Mouse (Mus musculus) hindbrain, embryonic 15.5 days (tissue): ENCODE data around the gene Gtf2h5. TPM values are rescaled to one million over a fixed set of nuclear protein-coding genes. Genes with fewer than 3 reads are reported as not detected.
A peak's percentile ranks its signal among the peaks of the same experiment; 100 is the strongest.

Experiments
- ATAC-seq: fragments of 200-750 bp; cut with Nextera tagmentation; 2 replicates; pipeline ENCODE4 v1.8.0; 2017; ENCODE audit warnings: low read depth, moderate number of reproducible peaks, moderate TSS enrichment; ENCODE audit not compliant: low FRiP score
- H3K27ac ChIP-seq: fragments of 300-500 bp; sonication (generic); replicated peaks from 2 replicates; pipeline ENCODE4 v1.5.1; 2015; ENCODE audit warnings: mild to moderate bottlenecking, inconsistent platforms
- H3K27me3 ChIP-seq: fragments of 300-500 bp; sonication (generic); 2 replicates; pipeline ENCODE4 v1.6.1; 2015; ENCODE audit warnings: control low read depth, inconsistent platforms
- H3K36me3 ChIP-seq: fragments of 300-500 bp; sonication (generic); 2 replicates; pipeline ENCODE4 v1.6.1; 2015; ENCODE audit warnings: control low read depth, inconsistent platforms
- H3K4me1 ChIP-seq: fragments of 300-500 bp; sonication (generic); replicated peaks from 2 replicates; pipeline ENCODE4 v1.6.1; 2015; ENCODE audit warnings: control low read depth, inconsistent platforms
- H3K4me2 ChIP-seq: fragments of 300-500 bp; sonication (generic); 2 replicates; pipeline ENCODE4 v1.6.1; 2015; ENCODE audit warnings: moderate library complexity, mild to moderate bottlenecking, inconsistent platforms
- H3K4me3 ChIP-seq: fragments of 300-500 bp; sonication (generic); 2 replicates; pipeline ENCODE4 v1.5.1; 2015; ENCODE audit warnings: mild to moderate bottlenecking, inconsistent platforms
- H3K9ac ChIP-seq: fragments of 300-500 bp; sonication (generic); 2 replicates; pipeline ENCODE4 v1.6.1; 2015; ENCODE audit warnings: inconsistent platforms
- H3K9me3 ChIP-seq: fragments of 300-500 bp; sonication (generic); 2 replicates; pipeline ENCODE4 v1.6.1; 2016; ENCODE audit warnings: control low read depth, inconsistent platforms
- WGBS: fragments of 180-500 bp; shearing (Covaris S2); methylation state at CpG from one replicate; pipeline ENCODE4 v1.1.7; 2015; 5-methylcytosine and 5-hydroxymethylcytosine counted together
- polyA plus RNA-seq: library from polyadenylated mRNA; unstranded; fragments of >200 nt; fragmentation: Nextera tagmentation; extraction: Ambion mirVana; gene quantifications from 2 replicates; pipeline ENCODE4 v1.2.1, GENCODE M21; 2015

Gene Gtf2h5
- polyA plus RNA-seq, result 199 TPM in 2 replicates

DNA sequence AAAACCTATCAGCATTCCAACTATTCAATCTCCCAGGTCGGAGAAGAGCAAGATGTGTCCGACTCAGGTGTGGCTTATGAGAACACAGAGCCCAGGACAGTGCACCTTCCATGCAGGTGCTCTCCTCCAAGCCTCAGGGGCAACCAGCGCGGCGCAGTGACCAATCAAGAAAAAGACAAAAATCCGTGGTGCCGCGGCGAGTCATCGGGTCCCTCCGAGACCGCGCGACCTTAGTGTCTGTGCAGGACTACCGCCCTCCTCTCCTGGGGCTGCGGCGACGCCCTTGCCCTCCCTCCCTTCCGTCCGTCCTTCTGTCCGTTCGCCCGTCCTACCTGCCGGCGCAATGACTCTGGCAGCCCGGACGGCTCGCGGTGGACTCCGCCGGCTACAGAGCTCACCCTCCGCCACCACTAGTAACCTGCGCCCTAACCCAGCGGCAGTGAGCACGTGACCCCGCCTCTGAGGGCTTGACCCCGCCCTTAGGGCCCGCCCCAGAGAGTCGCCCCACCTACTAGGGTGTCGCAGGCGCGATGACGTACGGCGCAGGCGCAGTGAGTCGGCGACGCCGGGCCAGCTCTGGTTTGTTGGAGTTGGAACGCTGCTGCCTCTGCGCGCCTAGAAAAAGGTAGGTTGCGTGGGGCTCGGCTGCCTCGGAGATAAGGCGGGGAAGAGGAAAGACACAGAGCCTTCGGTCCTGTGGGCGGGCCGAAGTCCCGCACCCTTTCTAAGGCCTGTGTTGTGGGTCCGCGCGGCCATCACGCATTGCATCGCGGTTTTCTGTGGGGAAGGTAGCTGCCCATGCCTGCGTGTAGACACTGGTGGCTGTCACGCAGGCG is at the start of gene Gtf2h5, which contains the start of gene Serac1:
TSS of gene Gtf2h5 (plus strand) at position 500 of the 836 bp plus-strand sequence.
TSS of gene Serac1 (minus strand) at position 455 of the 836 bp plus-strand sequence.
- Histone ChIP-seq H3K9me3 (no peaks in the 10 kb centered on the region), H3K27ac (peak within 1 kb of the TSS; percentile 85), H3K9ac (peak within 1 kb of the TSS; percentile 79), H3K27me3 (no peaks in the 10 kb centered on the region), H3K4me2 (peak within 1 kb of the TSS; percentile 70), H3K36me3 (peaks cover 12% of the 10 kb centered on the region; the same call in 1 of the 2 replicates), H3K4me1 (peaks cover 32% of the 10 kb centered on the region), H3K4me3 (peak within 1 kb of the TSS; percentile 91)
- under 1% methylated on average over 70 of the region's 70 CpGs for WGBS
- peak; percentile 94 for ATAC-seq

DNA sequence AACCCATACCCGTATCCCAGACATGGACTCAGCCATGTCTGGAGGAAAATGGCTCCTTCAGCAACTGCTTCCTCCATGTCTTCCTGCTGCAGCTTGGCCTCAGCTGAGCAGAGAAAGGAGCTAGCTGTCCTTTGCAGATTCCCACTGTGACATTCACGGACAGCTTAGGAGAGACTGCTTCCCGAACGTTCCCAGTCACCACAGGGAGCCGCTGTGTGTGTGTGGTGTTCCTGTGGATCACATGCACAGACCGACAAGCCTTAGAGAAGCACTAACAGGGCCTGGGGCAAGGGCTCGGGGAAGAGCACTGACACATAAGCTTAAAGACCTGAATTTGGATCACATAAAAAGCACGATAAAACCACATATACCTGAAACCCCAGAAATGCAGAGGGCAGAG is 43.9 kb upstream of the Gtf2h5 start:
- no peak overlapping the region for H3K4me2 ChIP-seq
- H3K4me3 ChIP-seq, result no peak overlapping the region
- H3K9ac ChIP-seq, result no peak overlapping the region
- H3K36me3 ChIP-seq, result no peaks in the 10 kb centered on the region
- whole genome bisulfite sequencing, result 42% methylated on average over 8 of the region's 8 CpGs
- no peaks in the 10 kb centered on the region for H3K4me1 ChIP-seq
- H3K27me3 ChIP-seq, result no peaks in the 10 kb centered on the region
- H3K9me3 ChIP-seq, result no peaks in the 10 kb centered on the region
- no peak for ATAC-seq
- no peak overlapping the region for H3K27ac ChIP-seq

DNA sequence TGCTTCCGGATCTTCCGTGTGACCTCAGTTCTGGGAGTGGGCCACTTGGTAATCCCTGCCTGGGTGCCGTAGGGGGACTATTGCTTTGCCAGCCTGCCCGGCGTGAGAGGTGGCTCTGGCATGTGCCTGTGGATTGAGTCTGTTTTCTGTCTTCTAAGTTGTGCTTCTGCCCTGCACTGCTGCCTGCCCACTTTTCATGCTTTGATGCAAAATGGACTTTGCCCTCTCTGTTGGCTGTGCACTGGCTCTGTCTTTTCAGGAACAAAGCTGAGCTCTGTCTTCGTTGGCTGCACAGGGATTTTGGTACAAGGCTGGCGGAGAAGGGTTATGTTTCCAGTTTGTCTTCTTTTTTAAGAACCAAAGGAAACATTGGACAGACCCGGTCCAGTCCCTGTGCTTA is 43.1 kb upstream of the Gtf2h5 start:
- H3K36me3 ChIP-seq, result no peaks in the 10 kb centered on the region
- H3K27ac ChIP-seq, result no peak overlapping the region
- H3K9me3 ChIP-seq, result no peaks in the 10 kb centered on the region
- no peak overlapping the region for H3K4me2 ChIP-seq
- WGBS, result 86% methylated on average over 8 of the region's 8 CpGs
- H3K27me3 ChIP-seq, result no peaks in the 10 kb centered on the region
- H3K9ac ChIP-seq, result no peak overlapping the region
- H3K4me1 ChIP-seq, result no peaks in the 10 kb centered on the region
- H3K4me3 ChIP-seq, result no peak overlapping the region
- ATAC-seq, result no peak

DNA sequence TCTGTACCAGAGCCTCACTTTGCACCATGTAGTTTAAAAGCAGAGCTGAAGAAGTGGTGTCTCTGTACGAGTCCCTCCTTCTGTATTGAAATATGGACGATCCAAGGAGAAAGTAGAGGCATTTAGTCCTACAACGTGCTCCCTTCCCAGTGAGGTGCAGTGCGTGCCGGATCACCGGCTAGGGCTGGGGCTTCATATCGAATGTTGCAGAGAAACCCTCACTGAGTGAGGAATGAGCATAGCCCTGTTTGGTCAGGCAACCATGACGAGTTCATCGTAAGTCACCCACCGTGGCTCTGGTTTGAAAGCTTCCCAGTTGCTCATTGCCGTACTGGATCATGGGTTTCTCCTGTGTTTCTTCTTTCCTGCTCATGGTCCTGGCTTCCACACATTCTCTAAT is 42.7 kb upstream of the Gtf2h5 start:
- Histone ChIP-seq H3K9ac (no peak overlapping the region), H3K27me3 (no peaks in the 10 kb centered on the region), H3K27ac (no peak overlapping the region), H3K36me3 (0 out of 2 replicates have a peak, but pooled peaks cover under 1% of the 10 kb centered on the region), H3K4me3 (no peak overlapping the region), H3K4me2 (no peak overlapping the region), H3K9me3 (no peaks in the 10 kb centered on the region), H3K4me1 (no peaks in the 10 kb centered on the region)
- WGBS, result 93% methylated on average over 11 of the region's 11 CpGs
- no peak for ATAC-seq

DNA sequence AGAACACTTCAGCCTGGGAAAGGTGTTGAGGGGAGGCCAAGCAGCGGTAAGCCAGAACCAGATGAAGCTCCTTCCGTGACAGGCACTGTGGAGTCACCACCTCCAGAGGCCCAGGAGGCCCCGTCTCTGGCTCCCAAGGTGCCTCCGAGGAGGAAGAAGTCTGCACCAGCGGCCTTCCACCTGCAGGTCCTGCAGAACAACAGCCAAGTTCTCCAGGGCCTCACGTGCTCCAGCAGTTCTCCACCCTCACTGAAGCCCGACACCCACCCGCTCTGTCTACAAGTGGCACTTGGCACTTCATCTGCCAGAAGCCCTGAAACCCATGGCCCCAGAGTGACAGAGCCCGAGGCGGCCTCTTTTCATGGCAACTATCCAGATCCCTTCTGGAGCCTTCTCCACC is 42.1 kb upstream of the Gtf2h5 start:
- WGBS, result 93% methylated on average over 10 of the region's 10 CpGs

DNA sequence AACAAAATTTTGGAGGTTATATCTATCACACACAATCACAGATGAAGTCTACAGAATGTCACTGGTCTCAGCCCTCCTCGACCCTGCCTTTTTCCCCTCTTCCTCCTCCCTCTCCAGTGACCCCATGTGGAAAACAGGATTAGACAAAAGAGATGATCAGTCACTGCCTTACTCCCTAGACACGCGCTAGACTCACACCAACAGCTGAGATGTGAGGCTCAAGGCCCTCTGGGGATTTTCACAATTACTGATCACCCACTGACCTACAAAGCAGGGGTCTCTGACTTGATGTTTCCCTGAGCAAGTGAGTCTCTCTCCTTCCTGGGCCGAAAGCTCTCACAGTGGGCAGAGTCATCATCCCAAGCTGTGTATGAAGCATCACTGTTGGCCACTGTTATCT is 26.8 kb upstream of the Gtf2h5 start:
- Histone ChIP-seq H3K36me3 (peaks cover 37% of the 10 kb centered on the region), H3K4me3 (no peak overlapping the region), H3K27me3 (no peaks in the 10 kb centered on the region), H3K9me3 (no peaks in the 10 kb centered on the region), H3K4me2 (no peak overlapping the region), H3K4me1 (no peaks in the 10 kb centered on the region), H3K27ac (no peak overlapping the region), H3K9ac (no peak overlapping the region)
- WGBS, result 44% methylated on average over 4 of the region's 4 CpGs
- ATAC-seq, result no peak

More for the DNA sequence above, 42.1 kb upstream of the Gtf2h5 start:
- Histone ChIP-seq H3K4me2 (no peak overlapping the region), H3K4me1 (no peaks in the 10 kb centered on the region), H3K27me3 (no peaks in the 10 kb centered on the region), H3K9me3 (no peaks in the 10 kb centered on the region), H3K4me3 (no peak overlapping the region), H3K36me3 (peaks cover 7% of the 10 kb centered on the region; the same call in 1 of the 2 replicates), H3K9ac (no peak overlapping the region), H3K27ac (no peak overlapping the region)
- no peak for ATAC-seq

DNA sequence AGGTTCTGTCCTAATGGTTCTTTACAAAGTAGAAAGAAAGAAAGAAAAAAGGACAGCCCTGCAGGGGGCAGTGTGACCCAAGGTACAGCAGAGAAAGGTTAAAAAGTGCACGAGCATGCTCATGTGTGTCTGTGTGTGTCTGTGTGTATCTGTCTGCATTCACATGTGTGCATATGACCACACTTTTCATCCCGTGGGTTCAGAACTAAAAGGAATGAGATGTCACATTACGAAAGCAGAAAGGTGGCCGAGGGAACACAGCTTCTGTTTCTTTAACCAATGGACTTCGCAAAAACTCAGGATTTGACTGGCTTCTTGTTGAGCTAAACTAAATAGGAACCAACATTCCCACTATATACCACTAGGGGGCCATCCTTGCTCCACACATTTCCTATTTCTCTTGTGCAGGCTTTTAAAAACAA is 24.6 kb upstream of the Gtf2h5 start:
- WGBS, result 26% methylated on average over 5 of the region's 5 CpGs
- Histone ChIP-seq H3K4me1 (no peaks in the 10 kb centered on the region), H3K36me3 (peaks cover 30% of the 10 kb centered on the region), H3K9me3 (no peaks in the 10 kb centered on the region), H3K9ac (no peak overlapping the region), H3K4me2 (no peak overlapping the region), H3K27ac (no peak overlapping the region), H3K4me3 (no peak overlapping the region), H3K27me3 (no peaks in the 10 kb centered on the region)
- no peak for ATAC-seq

DNA sequence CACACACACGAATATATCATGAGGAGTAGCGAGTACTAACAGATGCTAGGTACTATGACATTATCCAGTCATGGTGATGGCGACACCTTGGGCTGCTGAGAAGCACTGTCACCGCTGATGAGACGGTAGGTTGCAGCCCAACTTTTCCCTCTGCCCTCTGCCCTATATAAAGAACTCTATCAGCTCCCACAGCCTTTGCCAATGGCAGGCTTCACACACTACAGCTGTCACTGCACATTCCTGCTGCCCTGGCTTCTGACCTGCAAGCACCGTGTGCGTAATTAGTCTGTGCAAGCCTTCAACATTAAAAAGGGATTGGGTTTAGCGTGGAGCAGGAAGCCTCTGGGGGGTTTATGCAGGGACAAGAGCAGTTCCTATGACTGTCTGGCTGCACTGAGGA is 16.8 kb upstream of the Gtf2h5 start:
- no peaks in the 10 kb centered on the region for H3K4me1 ChIP-seq
- H3K36me3 ChIP-seq, result peaks cover 64% of the 10 kb centered on the region
- 90% methylated on average over 8 of the region's 8 CpGs for WGBS
- H3K4me3 ChIP-seq, result no peak overlapping the region
- no peak for ATAC-seq
- no peak overlapping the region for H3K27ac ChIP-seq
- H3K9ac ChIP-seq, result no peak overlapping the region
- H3K9me3 ChIP-seq, result no peaks in the 10 kb centered on the region
- H3K27me3 ChIP-seq, result no peaks in the 10 kb centered on the region
- no peak overlapping the region for H3K4me2 ChIP-seq

DNA sequence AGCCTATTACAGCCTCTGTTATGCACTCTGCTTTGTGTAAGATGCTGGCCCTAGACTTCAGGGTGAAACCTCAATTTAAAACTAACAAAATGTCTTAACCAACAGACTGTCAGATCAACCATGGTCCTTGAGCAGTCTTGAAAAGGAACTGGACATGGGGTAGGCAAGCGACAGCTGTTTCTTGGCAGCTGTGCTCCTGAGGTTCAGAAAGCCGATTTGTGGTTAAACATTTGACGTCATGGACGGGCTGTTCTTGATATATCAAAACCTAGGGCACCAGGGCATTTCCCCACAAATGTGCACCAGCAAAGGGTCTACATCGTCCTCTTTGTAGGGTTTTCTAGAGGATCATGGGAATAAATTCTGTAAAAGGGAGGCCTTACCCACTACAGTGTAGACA is 16.1 kb upstream of the Gtf2h5 start:
- WGBS, result 94% methylated on average over 5 of the region's 5 CpGs
- Histone ChIP-seq H3K4me2 (no peak overlapping the region), H3K4me3 (no peak overlapping the region)

DNA sequence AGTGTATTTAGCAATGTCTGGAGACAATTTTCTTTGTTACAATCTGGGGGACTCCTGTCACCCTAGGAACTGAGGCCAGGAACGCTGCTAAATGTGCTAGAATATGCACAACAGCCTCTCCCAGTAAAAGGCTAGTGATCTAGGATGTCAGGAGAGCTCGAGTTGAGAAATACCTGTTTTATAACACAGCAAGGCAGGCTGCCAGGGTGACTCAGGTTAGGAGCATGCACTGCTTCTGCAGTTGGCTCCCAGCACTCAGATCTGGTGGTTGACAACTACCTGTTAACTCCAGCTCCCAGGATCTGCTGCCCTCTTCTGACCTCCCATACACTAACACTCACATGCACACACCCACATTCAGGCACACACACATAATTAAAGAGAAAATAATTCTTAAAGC is 13.6 kb upstream of the Gtf2h5 start:
- Histone ChIP-seq H3K27ac (no peak overlapping the region), H3K36me3 (peaks cover 74% of the 10 kb centered on the region), H3K9me3 (no peaks in the 10 kb centered on the region), H3K4me2 (no peak overlapping the region), H3K4me1 (no peaks in the 10 kb centered on the region), H3K27me3 (no peaks in the 10 kb centered on the region), H3K9ac (no peak overlapping the region), H3K4me3 (no peak overlapping the region)
- ATAC-seq, result no peak
- WGBS, result 96% methylated on average over 2 of the region's 2 CpGs

More for the DNA sequence above, 16.1 kb upstream of the Gtf2h5 start:
- ATAC-seq, result no peak
- H3K9ac ChIP-seq, result no peak overlapping the region
- no peaks in the 10 kb centered on the region for H3K9me3 ChIP-seq
- no peaks in the 10 kb centered on the region for H3K4me1 ChIP-seq
- H3K27ac ChIP-seq, result no peak overlapping the region
- peaks cover 60% of the 10 kb centered on the region for H3K36me3 ChIP-seq
- H3K27me3 ChIP-seq, result no peaks in the 10 kb centered on the region

DNA sequence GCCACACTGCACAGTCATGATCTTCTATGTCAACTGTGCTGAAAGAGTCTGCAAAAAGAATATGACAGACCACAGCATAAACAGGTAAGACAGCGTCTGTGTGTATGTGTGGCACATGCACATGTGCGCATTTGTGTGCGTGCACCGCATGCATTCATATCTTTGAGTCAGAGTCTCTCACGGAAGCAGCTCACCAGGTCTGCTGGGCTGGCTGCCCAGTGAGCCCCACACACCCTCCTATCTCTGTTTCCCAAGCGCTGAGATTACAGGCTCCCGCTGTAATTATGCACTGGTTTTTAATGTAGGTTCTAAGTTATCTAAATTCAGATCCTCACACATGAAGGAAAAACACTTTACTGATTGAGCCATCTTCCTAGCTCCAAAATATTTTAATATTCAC is 12.0 kb upstream of the Gtf2h5 start:
- H3K4me2 ChIP-seq, result no peak overlapping the region
- no peak overlapping the region for H3K9ac ChIP-seq
- H3K4me1 ChIP-seq, result no peaks in the 10 kb centered on the region
- WGBS, result 96% methylated on average over 7 of the region's 7 CpGs
- no peak for ATAC-seq
- no peaks in the 10 kb centered on the region for H3K9me3 ChIP-seq
- no peak overlapping the region for H3K27ac ChIP-seq
- H3K4me3 ChIP-seq, result no peak overlapping the region
- H3K27me3 ChIP-seq, result no peaks in the 10 kb centered on the region
- H3K36me3 ChIP-seq, result peaks cover 75% of the 10 kb centered on the region

DNA sequence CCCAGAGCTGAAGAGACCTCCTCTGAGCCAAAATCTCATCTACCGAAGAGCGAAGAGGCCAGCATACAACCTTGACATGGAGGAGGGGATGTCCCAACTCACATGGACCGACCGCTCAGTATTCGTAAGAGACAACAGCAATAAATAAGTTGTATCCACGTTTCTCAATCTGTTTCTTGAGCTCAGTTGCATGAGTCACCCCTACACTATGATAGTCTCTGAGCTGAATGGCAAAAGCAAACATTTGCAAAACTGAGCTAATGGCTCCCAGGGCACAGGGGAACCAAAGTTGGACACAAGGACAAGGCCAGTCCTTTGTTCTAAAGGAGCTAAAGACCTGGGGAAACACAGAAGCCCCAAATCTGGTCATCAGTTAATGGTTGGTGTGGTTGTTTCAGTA is 9.7 kb upstream of the Gtf2h5 start:
- Histone ChIP-seq H3K9ac (no peak overlapping the region), H3K27me3 (no peaks in the 10 kb centered on the region), H3K4me1 (no peaks in the 10 kb centered on the region), H3K27ac (no peak overlapping the region), H3K4me2 (no peak overlapping the region), H3K36me3 (peaks cover 65% of the 10 kb centered on the region), H3K9me3 (no peaks in the 10 kb centered on the region), H3K4me3 (no peak overlapping the region)
- ATAC-seq, result no peak
- WGBS, result 94% methylated on average over 6 of the region's 6 CpGs
